Mouse (Mus musculus) kidney, adult 11 months (tissue): Measurements from ENCODE around the gene Zfp454.

Source experiments
- DNase-seq: peaks from one replicate; pipeline ENCODE4 v3.0.0; 2022

Gene Zfp454

DNA sequence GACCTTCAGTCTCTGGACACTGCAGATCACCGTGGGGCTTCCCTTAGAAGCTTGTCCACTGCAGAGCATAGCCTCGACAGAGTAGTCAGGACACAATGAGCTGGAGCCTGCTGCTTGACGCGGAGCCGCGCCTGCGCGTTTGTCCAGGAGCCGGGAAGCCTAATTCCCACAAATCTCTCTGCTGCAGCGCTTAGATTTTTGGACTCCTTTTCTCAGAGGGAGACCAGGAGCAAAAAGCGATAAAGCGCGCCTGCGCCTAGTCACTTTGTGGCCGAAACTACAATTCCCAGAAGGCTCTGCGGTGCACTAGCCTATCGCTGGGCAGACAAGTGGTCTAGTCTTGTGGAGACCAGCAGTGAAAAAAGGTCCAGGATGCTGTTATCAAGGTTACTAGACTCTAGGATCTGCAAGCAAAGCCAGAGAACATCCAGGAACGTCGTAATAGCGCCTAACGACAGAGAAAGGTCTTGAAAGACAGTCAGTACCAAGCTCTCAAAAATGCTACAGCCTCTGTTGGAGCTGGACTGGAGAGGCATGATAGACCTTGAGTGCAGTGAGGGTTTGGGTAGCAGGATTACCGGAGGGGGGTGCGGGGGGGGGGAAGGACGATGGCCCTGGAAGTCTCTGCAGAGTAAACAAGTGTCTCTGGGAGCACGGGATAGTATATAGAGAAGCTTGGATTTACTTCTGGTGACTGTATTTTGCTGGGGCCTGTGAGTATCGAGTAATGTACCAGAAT is at the start of gene Zfp454:
Zfp454 (minus strand) TSS at position 262 of the 739 bp plus-strand sequence.
- DNase-seq, result peak; percentile 93

DNA sequence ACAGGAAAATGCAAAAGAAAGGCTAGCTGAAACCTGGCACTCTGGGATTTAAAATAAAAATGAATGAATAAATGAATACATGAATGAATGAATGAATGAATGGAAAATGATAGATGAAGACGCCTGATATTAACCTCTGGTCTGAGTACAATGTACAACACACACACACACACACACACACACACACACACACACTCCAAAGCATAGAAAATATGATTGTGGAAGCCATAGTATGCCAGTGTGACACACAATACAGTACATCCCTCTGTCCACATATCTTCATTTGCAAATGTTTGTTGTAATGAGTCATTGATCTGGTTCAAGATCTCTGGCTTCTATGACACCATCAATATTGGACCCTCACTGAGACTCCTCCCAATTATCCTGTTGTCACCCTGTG is 44.6 kb upstream of the Zfp454 start:
- no peak for DNase-seq

DNA sequence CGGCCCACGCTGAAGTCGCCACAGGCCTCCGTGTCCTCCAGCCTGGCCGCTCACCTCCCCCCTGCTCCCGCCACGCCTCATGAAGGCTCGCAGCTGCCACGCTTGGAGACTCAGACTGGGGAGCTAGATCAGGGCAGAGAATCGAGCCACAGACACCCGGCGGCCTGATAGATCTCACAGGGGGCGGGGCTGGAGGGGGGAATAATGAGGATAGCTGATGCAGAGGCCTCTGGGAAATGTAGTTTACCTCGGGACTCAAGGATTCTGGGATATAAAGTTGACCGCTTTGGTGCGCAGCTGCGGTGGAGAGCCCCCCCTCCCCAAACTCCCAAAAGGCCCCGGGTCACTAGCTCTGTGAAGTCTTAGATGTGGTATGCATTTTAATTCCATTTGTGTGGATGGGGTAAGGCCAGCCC is 44.0 kb upstream of the Zfp454 start, which contains the start of gene Zfp354b:
Zfp354b (minus strand) TSS at position 183 of the 416 bp plus-strand sequence.
- DNase-seq, result peak; percentile 89

DNA sequence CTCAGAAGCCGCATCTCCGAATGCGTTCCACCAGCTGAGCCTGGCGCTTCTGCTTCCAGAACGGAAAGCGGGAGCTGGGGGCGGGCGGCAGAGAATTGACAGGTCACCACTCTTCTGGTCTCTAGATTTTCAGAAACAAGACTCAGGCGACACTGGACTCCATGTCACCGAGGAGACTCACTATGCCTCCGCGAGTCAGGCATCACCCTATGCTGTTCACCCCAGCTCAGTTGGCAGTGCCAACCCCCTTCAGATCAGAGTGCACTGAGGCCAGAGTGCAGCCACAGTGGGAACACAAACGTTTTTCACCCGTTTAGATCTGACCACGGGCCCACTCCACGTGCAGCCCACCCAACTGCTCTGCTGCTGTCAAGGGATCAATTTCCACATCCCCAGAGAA is 43.6 kb upstream of the Zfp454 start:
- DNase-seq, result no peak

DNA sequence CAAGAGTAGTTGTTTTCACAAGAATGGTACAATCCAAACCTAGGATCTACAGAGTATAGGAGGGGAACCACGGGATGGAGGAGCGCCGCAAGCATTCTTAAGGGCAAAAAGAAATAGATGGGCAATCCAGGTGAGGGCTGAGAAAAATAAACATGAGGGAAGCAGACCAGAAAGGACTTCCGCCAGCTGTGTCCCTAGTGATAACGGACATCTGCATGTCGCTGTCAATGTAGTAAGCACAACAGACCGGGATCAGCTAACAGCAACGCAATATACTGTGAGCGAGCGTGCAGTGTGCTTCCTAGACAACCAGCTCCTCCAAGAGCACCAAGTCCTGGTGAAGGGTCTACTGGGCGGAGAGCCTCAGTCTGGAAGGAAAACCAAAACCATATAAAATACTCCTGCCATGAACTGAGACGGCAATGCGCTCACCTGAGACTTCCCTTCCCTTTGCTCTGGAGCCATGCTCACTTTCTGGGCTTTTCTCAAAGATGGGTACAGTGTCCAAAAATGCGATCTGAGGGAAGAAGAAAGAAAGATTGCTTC is 43.1 kb upstream of the Zfp454 start:
- no peak for DNase-seq

DNA sequence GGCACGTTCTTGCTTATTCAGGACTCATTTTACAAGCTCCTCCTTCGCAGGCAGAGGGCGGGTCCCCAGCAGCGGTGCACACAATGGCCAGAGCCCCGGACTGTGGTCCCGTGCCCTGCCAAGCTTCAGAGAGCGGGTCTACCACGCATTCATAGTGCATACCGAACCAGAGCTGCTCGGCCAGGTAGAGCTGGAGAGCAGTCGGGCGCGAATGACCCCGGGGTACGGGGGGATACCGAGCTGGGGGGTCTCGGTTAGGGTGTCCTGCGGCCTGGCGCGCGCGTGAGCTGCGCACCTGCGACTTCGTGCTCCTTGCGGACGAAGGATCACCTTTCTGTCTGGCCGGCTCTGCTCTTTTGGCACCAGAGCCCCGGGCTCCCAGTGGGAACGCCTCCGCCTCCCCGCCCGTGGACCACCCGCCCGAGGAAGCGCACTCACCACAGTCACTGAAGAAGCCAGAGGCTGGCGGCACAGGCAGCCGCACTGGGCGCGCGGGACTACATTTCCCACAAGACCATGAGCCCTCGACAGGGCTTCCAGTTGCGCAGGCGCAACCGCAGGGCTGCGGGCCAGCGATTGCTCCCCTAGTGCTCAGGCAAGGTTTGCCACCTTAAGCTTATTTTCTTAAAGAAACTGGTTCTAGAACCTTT is 28.3 kb upstream of the Zfp454 start, which contains the start of gene Zfp2:
Zfp2 (minus strand) TSS at position 495 of the 650 bp plus-strand sequence.
- peak; percentile 90 for DNase-seq

DNA sequence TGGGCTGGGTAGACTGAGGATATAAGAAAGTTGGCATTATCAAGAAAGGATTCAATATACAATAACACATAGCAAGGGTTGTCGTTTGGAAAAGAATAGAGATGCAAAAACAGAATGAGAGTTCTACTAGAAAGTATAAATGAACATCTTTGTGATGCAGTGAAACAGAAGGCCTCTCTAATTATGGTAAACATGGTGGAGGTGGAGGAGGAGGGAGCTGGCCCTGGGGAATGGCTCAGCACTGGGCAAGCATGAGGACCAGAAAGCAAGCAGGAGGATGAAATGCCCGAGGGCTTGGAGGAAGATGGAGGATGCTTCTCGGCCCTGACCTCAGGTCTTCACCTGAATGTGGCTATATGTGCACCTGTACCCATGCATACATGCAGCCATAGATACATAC is 27.0 kb upstream of the Zfp454 start:
- DNase-seq, result no peak

DNA sequence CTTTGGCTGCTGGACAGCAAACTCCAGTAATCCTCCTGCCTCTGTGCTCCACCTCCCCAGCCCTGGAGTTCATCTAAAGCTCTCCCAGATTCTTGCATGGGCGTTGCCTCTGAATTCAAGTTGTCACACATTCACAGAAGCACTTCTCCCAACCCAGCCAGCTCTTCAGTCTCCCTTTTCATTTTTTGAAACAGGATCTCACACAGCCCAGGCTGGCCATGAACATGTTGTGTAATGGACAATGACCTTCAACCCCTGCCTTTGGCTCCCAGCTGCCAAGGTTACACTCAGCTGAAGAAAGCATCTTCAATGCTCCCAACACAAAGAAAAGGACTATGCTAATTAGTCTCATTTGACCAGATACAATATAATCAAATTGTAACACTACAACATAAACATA is 25.9 kb upstream of the Zfp454 start:
- DNase-seq, result no peak

DNA sequence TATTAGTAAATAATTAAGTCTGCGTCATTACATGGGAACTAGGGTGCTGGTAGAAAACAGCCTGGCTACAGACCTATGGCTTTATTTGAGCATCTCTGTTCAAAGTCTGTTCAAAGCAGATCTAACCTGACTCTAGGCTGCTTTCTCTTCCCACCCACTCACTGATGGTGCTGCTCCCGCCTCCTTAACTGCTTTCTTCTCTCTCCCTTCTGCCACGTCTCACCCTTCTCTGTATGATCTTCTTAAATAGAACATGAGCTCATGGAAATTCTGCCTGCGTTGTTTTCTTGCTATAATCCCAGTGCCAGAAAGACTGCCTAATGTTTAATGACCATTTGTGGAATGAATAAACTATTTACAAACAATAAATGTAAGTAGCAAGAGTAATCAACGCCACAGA is 20.7 kb upstream of the Zfp454 start:
- DNase-seq, result no peak

DNA sequence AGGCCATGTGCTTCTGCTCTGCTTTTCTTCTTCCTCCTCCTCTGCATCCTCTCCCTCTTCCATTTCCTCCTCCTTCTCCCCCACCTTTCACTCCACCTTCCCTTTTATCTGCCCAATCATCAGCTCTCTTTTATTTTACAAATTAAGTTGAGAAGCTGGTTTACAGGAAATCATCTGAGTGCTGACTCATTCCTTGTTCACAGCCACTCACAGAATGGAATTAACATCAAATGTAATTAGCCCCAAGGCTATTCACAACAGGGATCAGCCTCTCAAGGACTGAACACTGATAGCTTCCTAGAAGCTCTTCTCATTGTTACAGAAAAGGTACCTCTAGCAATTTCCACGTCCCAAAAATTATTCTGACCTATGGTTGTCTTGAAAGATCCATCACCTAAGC is 9.9 kb upstream of the Zfp454 start:
- no peak for DNase-seq

DNA sequence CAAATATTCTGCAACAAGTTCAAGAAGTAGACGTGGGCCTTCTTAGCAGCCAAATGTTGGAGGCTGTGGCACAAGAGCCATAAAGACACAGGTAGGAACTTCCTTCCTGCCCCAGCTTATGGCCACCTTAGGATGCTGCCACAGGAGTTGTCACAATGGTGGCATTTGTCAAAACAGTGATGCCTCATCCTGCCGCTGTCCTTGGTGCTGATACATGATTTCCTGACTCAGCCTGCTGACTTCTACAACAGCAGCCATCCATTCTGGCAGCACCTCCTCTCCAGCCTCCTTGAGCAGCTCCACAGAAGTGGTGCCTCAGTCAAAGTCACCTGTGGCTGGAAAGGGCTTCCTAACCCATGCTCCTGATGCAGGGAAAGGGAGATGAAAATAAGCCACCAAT is 5.0 kb upstream of the Zfp454 start:
- no peak for DNase-seq

DNA sequence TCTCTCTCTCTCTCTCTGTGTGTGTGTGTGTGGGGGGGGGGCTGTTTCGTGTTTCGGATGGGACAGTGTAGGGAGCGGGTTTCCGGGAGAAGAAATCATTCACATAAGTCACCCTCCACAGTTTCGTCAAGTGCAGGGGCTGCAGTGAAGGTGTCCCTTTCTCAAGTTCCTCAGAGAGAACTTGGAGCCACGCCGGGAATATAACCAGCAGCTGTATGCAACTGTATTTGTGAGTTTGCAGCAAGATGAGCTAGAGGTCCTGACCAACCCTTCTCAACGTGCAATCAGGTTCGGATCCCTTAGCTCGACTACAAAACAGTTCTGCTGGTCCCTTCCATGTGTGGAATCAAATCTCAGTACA is 538 bp downstream of the Zfp454 start:
- DNase-seq, result no peak

DNA sequence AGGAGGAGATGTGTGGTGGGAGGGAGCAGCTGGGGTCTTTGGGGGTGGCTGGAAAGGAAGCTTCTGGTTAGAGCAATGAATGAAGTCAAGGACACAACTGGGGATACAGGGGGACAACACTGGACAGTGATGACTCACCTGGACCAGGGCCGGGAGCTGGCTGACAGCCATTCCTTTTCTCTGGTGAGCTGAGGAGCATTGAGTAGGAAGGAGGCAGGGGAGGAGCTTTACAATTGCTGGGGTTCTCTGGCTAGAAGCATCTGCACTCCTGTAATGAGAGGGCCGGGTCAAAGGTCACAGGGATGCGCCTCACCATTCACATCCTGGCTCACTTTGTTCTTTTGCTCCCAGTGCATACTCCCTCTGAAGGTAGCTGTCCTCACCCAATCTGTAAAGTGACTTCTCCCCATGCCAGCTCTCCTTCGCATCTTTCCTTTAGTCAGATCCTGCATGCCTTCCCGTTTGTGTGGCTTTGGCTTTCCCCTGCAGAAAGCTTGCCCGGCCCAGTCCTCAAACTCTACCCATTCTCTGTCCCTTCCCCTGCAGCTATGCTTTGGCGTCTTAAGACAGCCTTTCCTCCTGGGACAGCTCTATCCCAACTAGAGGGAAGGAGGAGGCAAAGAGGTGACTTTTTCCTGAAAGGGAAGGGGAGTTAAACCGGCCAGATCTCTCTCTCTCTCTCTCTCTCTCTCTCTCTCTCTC is 1.1 kb downstream of the Zfp454 start:
- DNase-seq, result no peak

DNA sequence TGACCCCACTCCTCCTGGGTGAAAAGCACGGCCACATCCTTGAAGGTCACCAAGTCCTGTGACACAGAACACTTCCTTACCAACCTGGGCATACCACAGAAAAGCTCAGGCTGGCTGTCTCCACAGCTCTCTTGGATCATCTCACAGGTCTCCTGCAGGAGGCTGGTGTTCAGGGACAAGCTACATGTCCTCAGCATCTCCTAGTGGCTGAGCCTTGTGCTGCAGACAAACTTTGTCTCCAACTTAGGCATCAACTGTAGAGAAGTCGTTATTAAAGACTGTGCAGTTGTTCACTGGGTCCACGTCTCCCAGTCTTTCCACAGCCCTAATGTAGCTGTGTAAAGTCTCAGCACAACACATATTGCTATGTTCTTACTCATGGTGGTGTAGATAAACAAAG is 3.7 kb downstream of the Zfp454 start:
- no peak for DNase-seq

DNA sequence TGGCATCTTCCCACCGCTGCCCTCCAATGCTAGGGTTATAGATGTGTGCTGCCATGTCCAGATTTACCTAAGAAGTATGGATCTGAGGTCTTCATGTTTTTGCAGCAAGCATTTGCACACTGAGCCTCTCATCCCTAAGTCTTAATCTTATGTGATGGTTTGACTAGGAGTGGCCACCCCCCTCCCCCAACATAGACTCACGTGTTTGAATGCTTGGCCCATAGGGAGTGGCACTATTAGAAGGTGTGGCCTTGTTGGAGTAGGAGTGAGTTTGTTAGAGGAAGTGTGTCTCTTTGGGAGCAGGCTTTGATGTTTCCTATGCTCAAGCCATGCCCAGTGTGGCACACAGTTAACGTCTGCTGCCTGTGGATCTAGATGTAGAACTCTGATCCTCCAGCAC is 8.8 kb downstream of the Zfp454 start:
- DNase-seq, result no peak

DNA sequence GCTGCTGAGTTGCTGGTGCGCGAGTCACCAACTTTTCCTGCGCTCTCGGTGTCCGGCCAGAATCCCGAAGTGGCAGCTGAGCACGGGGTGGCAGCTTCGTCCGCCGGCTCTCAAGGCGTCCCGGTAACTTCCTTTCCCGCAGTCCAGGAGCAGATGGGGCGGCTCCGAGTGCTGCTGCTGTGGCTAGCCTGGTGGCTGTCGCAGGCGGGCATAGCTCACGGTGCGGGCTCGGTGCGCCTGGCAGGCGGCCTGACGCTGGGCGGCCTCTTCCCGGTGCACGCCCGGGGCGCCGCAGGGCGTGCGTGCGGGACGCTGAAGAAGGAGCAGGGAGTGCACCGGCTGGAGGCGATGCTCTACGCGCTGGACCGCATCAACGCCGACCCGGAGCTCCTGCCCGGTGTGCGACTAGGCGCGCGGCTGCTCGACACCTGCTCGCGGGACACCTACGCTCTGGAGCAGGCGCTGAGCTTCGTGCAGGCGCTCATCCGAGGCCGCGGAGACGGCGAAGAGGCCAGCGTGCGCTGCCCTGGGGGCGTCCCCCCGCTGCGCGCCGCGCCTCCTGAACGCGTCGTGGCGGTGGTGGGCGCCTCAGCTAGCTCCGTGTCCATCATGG is 36.4 kb downstream of the Zfp454 start:
- DNase-seq, result no peak

DNA sequence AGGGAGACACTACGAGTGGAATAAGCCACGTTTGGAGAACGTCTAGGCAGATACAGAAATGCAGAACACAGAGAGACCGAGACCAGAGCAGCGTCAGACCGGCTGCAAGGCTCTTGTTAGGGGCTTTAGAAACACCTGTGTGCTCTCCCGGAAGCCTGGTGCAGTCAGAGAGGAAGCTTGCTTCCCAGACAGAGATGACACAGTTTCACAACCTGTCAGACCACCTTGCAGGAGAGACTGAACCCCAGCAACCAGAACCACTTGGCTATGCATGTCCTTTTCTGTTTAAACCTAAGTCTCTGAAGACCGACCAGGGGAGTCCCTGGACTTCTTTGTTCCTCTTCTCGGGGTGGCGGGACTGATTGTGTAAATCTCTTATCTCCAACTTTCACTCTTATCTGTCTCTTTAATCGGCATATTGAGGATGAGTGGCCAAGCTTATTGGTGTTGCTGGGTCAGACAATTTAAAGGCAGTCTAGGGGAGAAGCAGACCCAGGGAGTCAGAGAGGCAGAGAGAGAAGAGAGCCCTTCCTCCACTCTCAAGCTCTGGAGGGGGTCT is 37.2 kb downstream of the Zfp454 start, which contains the start of gene Grm6:
Grm6 (plus strand) TSS at position 509 of the 559 bp plus-strand sequence.
- no peak for DNase-seq

DNA sequence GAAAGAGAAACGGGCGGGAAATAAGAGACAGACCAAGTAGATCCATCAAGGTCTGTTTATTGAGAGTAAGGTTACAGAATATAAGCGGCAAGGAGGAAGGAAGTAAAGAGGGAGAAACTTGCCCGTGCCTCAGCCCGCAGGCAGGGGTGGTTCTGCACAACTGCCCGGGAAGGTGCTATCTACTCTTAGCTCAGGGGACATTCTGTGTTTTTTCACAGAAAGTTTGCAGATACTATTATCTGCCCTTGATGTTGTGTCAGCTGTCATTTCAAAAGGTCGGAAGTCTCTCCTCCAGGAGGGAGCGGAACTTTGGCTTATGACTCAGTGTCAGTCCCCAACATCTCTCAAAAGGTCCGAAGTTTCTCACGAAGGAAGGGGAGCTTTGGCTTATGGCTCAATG is 38.1 kb downstream of the Zfp454 start:
- no peak for DNase-seq

DNA sequence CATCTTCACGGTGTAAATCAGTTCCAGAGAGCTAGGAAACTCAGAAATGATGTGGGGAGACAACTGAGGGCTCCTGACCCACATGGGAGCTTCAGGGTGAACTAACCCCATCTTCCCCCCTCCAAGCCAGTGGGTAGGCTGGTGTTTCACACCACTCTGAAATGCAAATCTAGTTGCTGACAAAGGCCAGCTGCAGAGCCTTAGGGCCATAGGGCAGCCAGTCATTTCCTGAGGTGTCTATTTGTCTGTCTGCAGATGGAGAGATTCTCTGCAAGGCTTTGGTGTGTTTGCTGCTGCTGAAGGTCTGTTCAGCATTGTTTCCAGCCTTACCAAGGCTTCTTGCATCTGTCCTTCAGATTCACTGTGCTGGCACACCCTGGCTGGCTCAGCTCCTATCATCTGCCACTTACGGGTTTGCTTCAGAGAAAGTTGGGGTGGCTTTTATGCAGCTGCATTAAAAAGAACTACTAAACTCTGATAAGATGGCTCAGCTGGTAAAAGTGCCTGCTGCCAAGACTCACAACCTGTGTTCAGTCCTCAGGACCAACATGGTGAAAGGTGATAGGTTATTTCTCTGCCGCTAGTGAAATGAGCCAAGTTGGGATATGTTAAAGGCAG is 38.8 kb downstream of the Zfp454 start:
- no peak for DNase-seq

DNA sequence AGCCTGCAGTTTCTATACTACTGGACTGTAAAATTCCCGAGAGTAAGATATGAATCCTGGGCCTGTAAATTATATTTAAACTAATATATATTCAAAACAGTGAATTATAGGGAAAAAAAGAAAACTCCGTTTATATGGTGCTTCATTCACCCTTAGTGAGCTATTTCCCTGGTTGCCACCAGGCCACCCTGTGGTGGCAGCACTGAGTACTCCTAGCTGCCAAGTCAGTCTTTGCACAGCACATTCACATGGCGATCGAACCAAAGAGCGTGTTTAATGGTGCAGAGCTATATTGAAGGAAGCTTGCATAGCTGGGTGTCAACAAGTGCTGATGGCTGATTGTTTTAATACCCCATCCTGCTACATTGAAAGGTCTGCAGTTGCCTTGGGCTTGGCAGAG is 40.4 kb downstream of the Zfp454 start:
- DNase-seq, result no peak

DNA sequence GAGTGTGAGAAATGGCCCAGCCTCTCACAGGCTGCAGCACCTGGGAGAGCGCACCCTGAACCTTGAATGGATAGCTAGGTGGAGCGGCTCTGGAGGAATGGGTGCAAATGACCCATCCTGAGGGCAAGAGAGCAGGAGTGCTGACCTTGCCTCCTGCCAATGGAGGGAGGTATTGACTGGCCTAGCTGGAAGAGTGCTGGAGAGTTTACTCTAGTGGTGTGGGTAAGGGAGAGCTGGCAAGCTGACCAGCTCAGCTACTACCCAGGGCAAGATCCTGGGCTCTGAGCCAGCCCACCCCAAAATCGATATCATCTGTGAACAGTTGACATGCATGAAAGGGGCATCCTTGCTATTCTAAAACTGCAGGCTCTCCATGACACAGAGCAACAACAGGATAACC is 41.5 kb downstream of the Zfp454 start:
- no peak for DNase-seq

DNA sequence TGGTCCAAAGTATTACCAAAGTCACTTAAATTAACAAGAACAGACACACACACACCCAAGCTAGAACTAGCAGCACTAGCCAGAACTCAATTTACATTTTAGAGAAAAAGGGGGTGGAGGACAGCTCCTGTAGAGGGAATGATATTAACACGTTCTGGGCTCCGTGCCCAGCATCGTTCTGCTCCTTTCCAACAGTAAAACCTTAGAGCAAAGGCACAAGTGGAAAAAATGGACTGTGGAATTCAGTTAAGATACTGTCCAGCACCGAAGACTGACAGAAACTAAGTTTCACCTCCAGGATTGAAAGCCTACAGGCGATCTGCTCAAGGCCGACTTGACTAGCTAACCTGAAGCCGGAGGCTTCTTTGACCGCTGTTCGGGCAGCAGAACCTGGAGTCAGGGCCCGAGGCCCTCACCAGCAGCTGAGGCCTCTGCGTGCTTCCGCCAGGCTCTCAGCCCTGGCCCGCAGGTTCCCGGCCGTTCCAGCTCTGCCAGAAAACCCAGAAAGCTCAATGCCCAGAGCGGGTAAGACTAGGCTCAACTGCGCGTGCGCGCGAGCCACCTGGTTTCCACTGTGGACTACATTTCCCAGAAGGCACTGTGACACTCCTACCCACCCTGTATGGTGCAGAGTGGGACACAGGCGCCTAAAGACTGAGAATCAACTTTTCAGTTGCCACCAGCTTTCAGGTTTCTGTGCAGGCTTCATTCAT is 46.3 kb downstream of the Zfp454 start, which contains the start of gene Zfp879:
Zfp879 (minus strand) TSS at position 530 of the 713 bp plus-strand sequence.
- peak; percentile 94 for DNase-seq
